Mouse (Mus musculus): ENCODE measurements around the gene Rplp0. TPM values are rescaled to one million over a fixed set of nuclear protein-coding genes. Genes with fewer than 3 reads are reported as not detected.

Rplp0 gene
- polyA plus RNA-seq (2014; fragmentation: Nextera tagmentation; extraction: Ambion mirVana) = 903 and 934 TPM in 2 replicates

- Histone ChIP-seq H3K4me3 (ENCODE audit: low read depth, low read length) (peak within 1 kb of the TSS; percentile 88), H3K4me1 (ENCODE audit: control insufficient read depth, insufficient read depth, low read length) (peaks cover 7% of the 10 kb centered on the region), H3K4me2 (ENCODE audit: low read depth, low read length) (peak within 1 kb of the TSS; percentile 77), H3K27me3 (ENCODE audit: control insufficient read depth, insufficient read depth, low read length) (no peaks in the 10 kb centered on the region), H3K9ac (replicated peaks; ENCODE audit: low read depth, low read length) (peak within 1 kb of the TSS; percentile 96), H3K27ac (ENCODE audit: low read depth, low read length) (peak within 1 kb of the TSS; percentile 83), H3K36me3 (ENCODE audit: control insufficient read depth, insufficient read depth, low read length) (peaks cover 29% of the 10 kb centered on the region), H3K9me3 (ENCODE audit: control insufficient read depth, low read length) (no peaks in the 10 kb centered on the region)
- peak; percentile 99 for ATAC-seq (ENCODE audit: low read depth)
- under 1% methylated on average over 73 of the region's 78 CpGs for WGBS
Observed at GRCm38 (mm10) chr5:115559237-115560101, at the start of gene Rplp0. Gene Rplp0, plus strand, starts transcription at chr5:115559467.

GRCm38 (mm10) chr5:115509790-115510689, 49.2 kb upstream of the Rplp0 start:
- H3K9me3 ChIP-seq (ENCODE audit: control insufficient read depth, low read length) = no peaks in the 10 kb centered on the region
- H3K27me3 ChIP-seq (ENCODE audit: control insufficient read depth, insufficient read depth, low read length) = no peaks in the 10 kb centered on the region
- 65% methylated on average over 15 of the region's 15 CpGs for WGBS
- H3K4me3 ChIP-seq (ENCODE audit: low read depth, low read length) = no peak overlapping the region
- H3K36me3 ChIP-seq (ENCODE audit: control insufficient read depth, insufficient read depth, low read length) = no peaks in the 10 kb centered on the region
- peak overlapping the region; percentile 82; the same call in 1 of the 2 replicates for H3K4me2 ChIP-seq (ENCODE audit: low read depth, low read length)
- ATAC-seq (ENCODE audit: low read depth) = no peak
- H3K9ac ChIP-seq (replicated peaks; ENCODE audit: low read depth, low read length) = no peak overlapping the region
- 0 out of 2 replicates have a peak overlapping the region, but pooled peaks have one; percentile 28 for H3K27ac ChIP-seq (ENCODE audit: low read depth, low read length)
- peaks cover 35% of the 10 kb centered on the region for H3K4me1 ChIP-seq (ENCODE audit: control insufficient read depth, insufficient read depth, low read length)

- Histone ChIP-seq H3K27ac (ENCODE audit: low read depth, low read length) (no peak overlapping the region), H3K27me3 (ENCODE audit: control insufficient read depth, insufficient read depth, low read length) (no peaks in the 10 kb centered on the region), H3K4me3 (ENCODE audit: low read depth, low read length) (no peak overlapping the region), H3K36me3 (ENCODE audit: control insufficient read depth, insufficient read depth, low read length) (no peaks in the 10 kb centered on the region), H3K4me1 (ENCODE audit: control insufficient read depth, insufficient read depth, low read length) (peaks cover 35% of the 10 kb centered on the region), H3K4me2 (ENCODE audit: low read depth, low read length) (no peak overlapping the region), H3K9me3 (ENCODE audit: control insufficient read depth, low read length) (no peaks in the 10 kb centered on the region), H3K9ac (replicated peaks; ENCODE audit: low read depth, low read length) (no peak overlapping the region)
- 77% methylated on average over 7 of the region's 7 CpGs for WGBS
- no peak for ATAC-seq (ENCODE audit: low read depth)
Observed at GRCm38 (mm10) chr5:115512375-115512774, 46.9 kb upstream of the Rplp0 start.

DNA sequence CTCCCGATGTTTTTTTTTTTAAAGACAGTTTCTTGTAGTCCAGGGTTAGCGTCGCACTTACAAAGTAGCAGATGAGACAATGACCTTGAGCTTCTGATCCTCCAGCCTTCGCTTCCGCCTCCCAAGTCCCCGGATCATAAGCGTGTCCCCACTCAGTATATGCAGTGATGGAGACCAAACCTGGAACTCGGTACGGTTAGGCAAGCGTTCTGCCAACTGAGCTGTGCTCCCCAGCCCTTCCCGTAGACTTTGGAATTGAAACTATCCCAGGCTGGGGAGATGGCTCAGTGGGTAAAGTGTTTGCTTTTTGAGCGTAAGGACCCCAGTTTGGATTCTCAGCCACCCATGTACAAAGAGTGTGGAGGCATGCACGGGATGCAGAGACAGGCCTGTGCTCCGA, 46.0 kb upstream of the Rplp0 start:
- Histone ChIP-seq H3K27ac (ENCODE audit: low read depth, low read length) (no peak overlapping the region), H3K9ac (replicated peaks; ENCODE audit: low read depth, low read length) (no peak overlapping the region), H3K4me2 (ENCODE audit: low read depth, low read length) (no peak overlapping the region), H3K4me1 (ENCODE audit: control insufficient read depth, insufficient read depth, low read length) (peaks cover 28% of the 10 kb centered on the region), H3K36me3 (ENCODE audit: control insufficient read depth, insufficient read depth, low read length) (no peaks in the 10 kb centered on the region), H3K9me3 (ENCODE audit: control insufficient read depth, low read length) (no peaks in the 10 kb centered on the region), H3K27me3 (ENCODE audit: control insufficient read depth, insufficient read depth, low read length) (no peaks in the 10 kb centered on the region), H3K4me3 (ENCODE audit: low read depth, low read length) (no peak overlapping the region)
- no peak for ATAC-seq (ENCODE audit: low read depth)
- WGBS = 96% methylated on average over 14 of the region's 14 CpGs

DNA sequence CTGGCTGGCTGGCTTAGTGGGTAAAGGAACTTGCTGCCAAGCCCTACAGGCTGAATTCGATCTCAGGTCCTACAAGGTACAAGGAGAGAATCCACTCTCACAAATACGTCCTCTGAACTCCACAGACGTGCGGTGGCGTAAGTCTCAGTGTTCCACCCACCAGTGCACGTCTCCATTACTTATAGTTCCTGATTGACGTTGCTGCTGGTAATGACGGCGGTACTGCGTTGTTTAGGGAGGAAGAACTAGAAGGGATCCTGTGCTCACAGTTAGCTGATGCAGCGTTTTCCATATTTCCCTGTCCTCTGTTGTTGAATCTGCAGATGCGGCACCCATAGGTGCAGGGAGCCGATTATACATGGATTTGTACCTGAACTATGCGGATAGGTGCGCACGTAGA, 45.5 kb upstream of the Rplp0 start:
- ATAC-seq (ENCODE audit: low read depth) = no peak
- H3K9ac ChIP-seq (replicated peaks; ENCODE audit: low read depth, low read length) = no peak overlapping the region
- no peak overlapping the region for H3K4me3 ChIP-seq (ENCODE audit: low read depth, low read length)
- no peaks in the 10 kb centered on the region for H3K9me3 ChIP-seq (ENCODE audit: control insufficient read depth, low read length)
- no peak overlapping the region for H3K27ac ChIP-seq (ENCODE audit: low read depth, low read length)
- peaks cover 23% of the 10 kb centered on the region for H3K4me1 ChIP-seq (ENCODE audit: control insufficient read depth, insufficient read depth, low read length)
- no peaks in the 10 kb centered on the region for H3K27me3 ChIP-seq (ENCODE audit: control insufficient read depth, insufficient read depth, low read length)
- 94% methylated on average over 16 of the region's 16 CpGs for WGBS
- no peaks in the 10 kb centered on the region for H3K36me3 ChIP-seq (ENCODE audit: control insufficient read depth, insufficient read depth, low read length)
- no peak overlapping the region for H3K4me2 ChIP-seq (ENCODE audit: low read depth, low read length)

DNA sequence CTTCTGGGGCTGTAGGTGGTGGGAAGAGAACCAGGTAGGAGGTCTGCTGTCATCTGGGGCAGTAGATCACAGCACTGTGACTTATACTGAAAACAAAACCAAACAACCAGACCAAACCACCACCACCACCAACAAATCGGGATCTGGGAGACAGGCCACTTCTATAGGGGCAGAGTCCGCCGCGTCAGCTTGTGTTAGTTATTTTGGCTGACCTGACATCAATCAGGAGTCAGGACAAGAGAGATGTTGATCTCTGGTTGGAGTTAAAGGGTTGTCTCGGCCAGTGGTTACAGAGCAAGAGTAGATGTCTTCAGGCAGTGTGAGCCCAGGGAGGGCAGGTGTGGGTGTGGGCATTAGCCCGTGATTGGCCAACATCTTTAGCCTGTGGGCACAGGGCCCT, 44.9 kb upstream of the Rplp0 start:
- Histone ChIP-seq H3K36me3 (ENCODE audit: control insufficient read depth, insufficient read depth, low read length) (no peaks in the 10 kb centered on the region), H3K4me1 (ENCODE audit: control insufficient read depth, insufficient read depth, low read length) (peaks cover 19% of the 10 kb centered on the region; the same call in 1 of the 2 replicates), H3K9ac (replicated peaks; ENCODE audit: low read depth, low read length) (no peak overlapping the region), H3K27ac (ENCODE audit: low read depth, low read length) (no peak overlapping the region), H3K9me3 (ENCODE audit: control insufficient read depth, low read length) (no peaks in the 10 kb centered on the region), H3K4me2 (ENCODE audit: low read depth, low read length) (no peak overlapping the region), H3K27me3 (ENCODE audit: control insufficient read depth, insufficient read depth, low read length) (no peaks in the 10 kb centered on the region), H3K4me3 (ENCODE audit: low read depth, low read length) (no peak overlapping the region)
- ATAC-seq (ENCODE audit: low read depth) = no peak
- WGBS = 81% methylated on average over 6 of the region's 6 CpGs

DNA sequence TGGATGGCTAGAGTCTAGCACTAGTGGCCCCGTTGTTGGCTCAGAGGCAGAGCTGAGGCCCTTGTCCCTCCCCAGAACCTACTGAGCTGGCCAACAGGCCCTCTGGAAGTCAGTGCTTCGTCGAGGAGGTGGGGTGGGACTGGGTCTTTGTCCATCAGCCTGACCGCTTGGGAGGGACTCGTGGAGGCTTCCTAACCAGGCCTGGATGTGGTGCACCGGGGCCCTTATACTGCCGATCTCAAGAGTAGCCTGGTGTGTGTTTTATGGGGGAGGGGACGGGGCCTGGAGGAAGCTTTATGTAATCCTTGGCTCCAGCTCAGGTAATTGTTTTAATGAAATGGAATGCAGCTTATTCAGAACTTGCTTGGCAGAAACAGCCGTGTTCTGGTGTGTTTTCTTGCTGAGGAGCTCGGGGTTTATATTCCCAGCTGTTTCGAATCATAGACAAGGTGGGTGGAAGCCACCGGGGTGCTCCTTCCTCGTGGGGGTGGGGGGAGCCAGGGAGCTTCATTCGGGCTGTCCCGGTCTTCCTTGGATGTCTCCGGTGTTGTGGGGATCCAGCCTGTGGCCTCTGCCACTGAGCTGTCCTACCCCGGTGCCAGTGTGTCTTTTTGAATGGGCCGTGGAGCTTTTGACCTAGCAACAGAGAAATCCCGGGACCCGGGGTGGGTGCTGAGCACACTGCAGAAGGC, 44.2 kb upstream of the Rplp0 start:
- Histone ChIP-seq H3K9me3 (ENCODE audit: control insufficient read depth, low read length) (no peaks in the 10 kb centered on the region), H3K9ac (replicated peaks; ENCODE audit: low read depth, low read length) (no peak overlapping the region), H3K27me3 (ENCODE audit: control insufficient read depth, insufficient read depth, low read length) (no peaks in the 10 kb centered on the region), H3K4me2 (ENCODE audit: low read depth, low read length) (no peak overlapping the region), H3K27ac (ENCODE audit: low read depth, low read length) (peak overlapping the region; percentile 48), H3K4me3 (ENCODE audit: low read depth, low read length) (no peak overlapping the region), H3K4me1 (ENCODE audit: control insufficient read depth, insufficient read depth, low read length) (peaks cover 12% of the 10 kb centered on the region; the same call in 1 of the 2 replicates), H3K36me3 (ENCODE audit: control insufficient read depth, insufficient read depth, low read length) (no peaks in the 10 kb centered on the region)
- WGBS = 69% methylated on average over 20 of the region's 20 CpGs
- no peak for ATAC-seq (ENCODE audit: low read depth)

DNA sequence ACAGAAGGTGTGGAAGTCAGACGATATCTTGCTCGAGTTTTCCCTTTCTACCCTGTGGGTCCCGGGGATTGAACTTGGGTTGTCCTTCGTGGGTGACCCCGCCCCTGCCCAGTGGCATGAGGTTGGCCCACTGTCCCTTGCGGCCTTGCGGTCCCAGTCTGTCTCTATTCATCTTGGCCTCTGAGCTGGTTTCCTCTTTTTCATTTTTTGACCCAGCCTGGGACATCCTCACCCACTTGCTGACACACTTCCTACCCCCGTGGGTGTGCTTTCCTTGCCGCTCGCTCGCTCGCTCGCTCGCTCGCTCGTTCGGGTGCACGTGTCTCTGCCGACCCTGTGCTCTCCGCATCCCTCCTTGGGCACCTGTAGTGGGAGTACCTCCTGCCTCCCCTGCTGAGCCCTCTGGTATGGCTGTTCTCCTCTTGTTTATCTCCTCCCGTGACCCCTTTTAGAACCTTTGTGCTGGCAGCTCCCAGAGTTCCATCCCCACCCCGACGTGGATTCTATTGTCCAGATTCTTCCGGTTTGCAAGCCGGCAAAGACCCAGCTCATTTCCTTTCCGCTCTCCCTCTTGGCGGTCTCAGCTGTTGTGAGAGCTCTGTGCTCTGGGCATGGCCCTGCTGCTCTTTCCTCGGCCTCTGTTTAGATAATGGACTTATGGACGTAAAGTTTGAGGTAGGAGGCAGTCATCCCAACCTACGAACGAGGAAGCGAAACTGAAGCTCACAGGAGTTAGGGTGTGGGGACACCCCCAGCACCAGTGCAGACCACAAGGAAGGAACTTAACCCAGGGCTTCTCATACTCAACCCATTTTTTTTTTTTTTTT, 43.0 kb upstream of the Rplp0 start:
- Histone ChIP-seq H3K27ac (ENCODE audit: low read depth, low read length) (0 out of 2 replicates have a peak overlapping the region, but pooled peaks have one; percentile 23), H3K4me2 (ENCODE audit: low read depth, low read length) (no peak overlapping the region), H3K9ac (replicated peaks; ENCODE audit: low read depth, low read length) (no peak overlapping the region), H3K4me1 (ENCODE audit: control insufficient read depth, insufficient read depth, low read length) (peaks cover 11% of the 10 kb centered on the region; the same call in 1 of the 2 replicates), H3K4me3 (ENCODE audit: low read depth, low read length) (no peak overlapping the region), H3K36me3 (ENCODE audit: control insufficient read depth, insufficient read depth, low read length) (no peaks in the 10 kb centered on the region), H3K27me3 (ENCODE audit: control insufficient read depth, insufficient read depth, low read length) (no peaks in the 10 kb centered on the region), H3K9me3 (ENCODE audit: control insufficient read depth, low read length) (no peaks in the 10 kb centered on the region)
- 79% methylated on average over 32 of the region's 32 CpGs for WGBS
- ATAC-seq (ENCODE audit: low read depth) = no peak

All from neural tube, embryonic 14.5 days (tissue).